Mouse (Mus musculus) B cell, adult 67 days (primary cell): Measurements from ENCODE around the gene Hist1h2bn. TPM values are rescaled to one million over a fixed set of nuclear protein-coding genes. Genes with fewer than 3 reads are reported as not detected.

Source experiments
- total RNA-seq, 2 experiments: library from RNA; stranded (reverse); gene quantifications; 4 replicates each; pipeline ENCODE4 v1.2.4; 2023

Gene Hist1h2bn
- 100 to 1,000 TPM; 110 to 111 TPM for total RNA-seq

DNA sequence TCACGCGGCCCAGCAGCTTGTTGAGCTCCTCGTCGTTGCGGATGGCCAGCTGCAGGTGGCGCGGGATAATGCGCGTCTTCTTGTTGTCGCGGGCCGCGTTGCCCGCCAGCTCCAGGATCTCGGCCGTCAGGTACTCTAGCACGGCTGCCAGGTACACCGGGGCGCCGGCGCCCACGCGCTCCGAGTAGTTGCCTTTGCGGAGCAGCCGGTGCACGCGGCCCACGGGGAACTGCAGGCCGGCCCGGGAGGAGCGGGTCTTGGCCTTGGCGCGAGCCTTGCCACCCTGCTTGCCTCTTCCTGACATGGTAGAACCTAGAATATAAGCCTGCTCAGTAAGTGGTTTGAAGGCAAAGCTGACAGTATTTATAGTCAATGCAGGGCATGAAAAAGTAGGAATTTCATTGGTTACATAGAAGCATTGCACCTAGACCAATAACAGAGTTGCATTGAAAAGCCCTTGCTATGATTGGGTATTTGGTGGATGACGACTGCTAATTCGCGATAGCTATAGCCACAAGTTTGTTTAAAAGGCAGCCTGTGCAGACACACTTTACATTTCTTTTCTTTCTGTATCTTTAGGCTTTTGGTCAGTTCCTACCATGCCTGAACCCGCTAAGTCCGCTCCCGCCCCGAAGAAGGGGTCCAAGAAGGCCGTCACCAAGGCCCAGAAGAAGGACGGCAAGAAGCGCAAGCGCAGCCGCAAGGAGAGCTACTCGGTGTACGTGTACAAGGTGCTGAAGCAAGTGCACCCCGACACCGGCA lies at the start of gene Hist1h2bn, which contains the start of gene Hist1h2ak:
Gene Hist1h2bn, plus strand, starts transcription at position 600 of the 762 bp plus-strand sequence.
Gene Hist1h2ak, minus strand, starts transcription at position 304 of the 762 bp plus-strand sequence.

DNA sequence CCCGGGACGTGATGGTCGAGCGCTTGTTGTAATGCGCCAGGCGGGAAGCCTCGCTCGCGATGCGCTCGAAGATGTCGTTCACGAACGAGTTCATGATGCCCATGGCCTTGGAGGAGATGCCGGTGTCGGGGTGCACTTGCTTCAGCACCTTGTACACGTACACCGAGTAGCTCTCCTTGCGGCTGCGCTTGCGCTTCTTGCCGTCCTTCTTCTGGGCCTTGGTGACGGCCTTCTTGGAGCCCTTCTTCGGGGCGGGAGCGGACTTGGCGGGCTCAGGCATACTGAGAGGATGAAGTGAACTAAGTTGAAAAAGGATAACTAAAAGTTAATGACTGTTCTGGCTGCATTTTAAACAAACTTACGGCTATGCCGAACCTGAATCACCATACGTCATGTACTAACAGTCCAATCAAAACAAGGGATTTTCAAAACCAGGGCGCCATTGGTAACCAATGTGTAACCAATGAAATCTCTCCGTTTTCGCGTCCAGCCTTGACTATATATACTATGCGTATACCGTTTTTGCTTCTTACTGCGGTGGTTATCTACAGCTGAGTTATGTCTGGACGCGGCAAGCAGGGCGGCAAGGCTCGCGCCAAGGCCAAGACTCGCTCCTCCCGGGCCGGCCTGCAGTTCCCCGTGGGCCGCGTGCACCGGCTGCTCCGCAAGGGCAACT lies 37.9 kb upstream of the Hist1h2bn start, which contains the start of the genes Hist1h2bl and Hist1h2ai:
Gene Hist1h2bl, minus strand, starts transcription at position 280 of the 676 bp plus-strand sequence.
Gene Hist1h2ai, plus strand, starts transcription at position 559 of the 676 bp plus-strand sequence.

DNA sequence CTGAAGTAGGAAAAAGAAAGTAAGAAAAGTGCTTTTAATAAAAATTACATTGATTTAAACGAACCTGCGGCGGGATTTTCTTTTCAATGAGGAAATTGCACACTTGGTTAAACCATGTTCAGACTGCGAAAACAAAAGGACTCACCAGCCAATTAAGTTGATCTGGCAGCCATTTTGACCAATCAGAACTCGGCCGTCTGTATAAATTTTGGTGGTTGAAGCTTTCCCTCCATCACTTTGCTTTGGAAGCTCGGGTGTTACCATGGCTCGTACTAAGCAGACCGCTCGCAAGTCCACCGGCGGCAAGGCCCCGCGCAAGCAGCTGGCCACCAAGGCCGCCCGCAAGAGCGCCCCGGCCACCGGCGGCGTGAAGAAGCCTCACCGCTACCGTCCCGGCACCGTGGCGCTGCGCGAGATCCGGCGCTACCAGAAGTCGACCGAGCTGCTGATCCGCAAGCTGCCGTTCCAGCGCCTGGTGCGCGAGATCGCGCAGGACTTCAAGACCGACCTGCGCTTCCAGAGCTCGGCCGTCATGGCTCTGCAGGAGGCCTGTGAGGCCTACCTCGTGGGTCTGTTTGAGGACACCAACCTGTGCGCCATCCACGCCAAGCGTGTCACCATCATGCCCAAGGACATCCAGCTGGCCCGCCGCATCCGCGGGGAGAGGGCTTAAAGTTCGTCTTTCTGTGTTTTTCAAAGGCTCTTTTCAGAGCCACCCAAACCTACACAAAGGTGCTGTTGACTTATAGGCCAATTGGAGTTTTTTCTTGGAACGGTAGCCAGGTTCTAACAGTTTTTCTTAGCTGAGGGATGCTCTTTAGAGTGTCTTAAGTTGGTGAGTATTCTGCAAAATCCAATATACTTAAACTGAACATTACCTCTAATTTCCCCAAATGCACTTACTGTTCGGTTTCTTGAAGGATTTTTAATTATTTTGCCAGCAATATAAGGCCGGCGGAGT lies 36.2 kb upstream of the Hist1h2bn start, which contains the start of gene Hist1h3h:
Gene Hist1h3h, plus strand, starts transcription at position 263 of the 961 bp plus-strand sequence.

DNA sequence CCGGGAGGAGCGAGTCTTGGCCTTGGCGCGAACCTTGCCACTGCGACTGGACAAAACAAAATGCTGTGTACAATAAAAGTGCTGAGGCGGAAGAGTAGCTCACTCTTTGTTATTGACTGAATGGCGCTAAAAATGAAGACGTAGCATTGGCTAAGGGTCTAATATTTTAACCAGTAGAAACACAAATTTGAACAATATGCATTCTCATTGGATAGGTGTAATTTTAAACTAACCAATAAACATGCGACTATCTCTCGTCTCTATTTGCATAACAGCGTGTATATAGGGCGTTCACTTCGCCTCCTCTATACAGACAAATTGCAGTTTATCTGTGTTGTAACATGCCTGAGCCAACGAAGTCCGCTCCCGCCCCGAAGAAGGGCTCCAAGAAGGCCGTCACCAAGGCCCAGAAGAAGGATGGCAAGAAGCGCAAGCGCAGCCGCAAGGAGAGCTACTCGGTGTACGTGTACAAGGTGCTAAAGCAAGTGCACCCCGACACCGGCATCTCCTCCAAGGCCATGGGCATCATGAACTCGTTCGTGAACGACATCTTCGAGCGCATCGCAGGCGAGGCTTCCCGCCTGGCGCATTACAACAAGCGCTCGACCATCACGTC lies 32.1 kb upstream of the Hist1h2bn start, which contains the start of gene Hist1h2bm:
Gene Hist1h2bm, plus strand, starts transcription at position 288 of the 616 bp plus-strand sequence.

DNA sequence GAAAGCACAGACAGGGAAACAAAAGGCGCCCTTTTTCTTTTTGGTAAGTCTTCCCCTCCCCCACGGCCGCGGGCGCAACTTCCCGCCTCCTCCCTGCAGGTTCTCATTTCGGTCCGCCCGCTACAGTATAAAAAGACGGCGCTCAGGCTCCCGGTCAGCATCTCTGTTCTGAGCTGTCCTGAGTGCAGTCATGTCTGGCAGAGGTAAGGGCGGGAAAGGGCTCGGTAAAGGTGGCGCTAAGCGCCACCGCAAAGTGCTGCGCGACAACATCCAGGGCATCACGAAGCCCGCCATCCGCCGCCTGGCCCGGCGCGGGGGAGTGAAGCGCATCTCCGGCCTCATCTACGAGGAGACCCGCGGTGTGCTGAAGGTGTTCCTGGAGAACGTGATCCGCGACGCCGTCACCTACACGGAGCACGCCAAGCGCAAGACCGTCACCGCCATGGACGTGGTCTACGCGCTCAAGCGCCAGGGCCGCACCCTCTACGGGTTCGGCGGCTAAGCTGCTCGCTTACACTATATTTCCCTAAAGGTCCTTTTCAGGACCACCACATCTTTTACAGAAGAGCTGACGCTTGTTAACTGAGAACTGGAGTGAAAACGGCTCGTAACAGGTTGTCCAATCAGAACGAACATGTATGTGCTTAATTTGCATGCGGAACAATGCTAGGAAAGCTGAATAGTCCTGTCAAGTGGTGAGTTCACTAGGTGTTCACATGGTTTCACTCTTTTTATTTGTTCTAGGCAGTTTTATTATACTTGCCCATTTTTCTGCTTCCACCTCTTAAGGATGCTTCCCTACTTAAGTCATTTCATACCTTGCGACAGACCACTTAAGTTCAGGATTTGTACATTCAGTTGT lies 18.8 kb upstream of the Hist1h2bn start, which contains the start of gene Hist1h4j:
Gene Hist1h4j, plus strand, starts transcription at position 159 of the 862 bp plus-strand sequence.

DNA sequence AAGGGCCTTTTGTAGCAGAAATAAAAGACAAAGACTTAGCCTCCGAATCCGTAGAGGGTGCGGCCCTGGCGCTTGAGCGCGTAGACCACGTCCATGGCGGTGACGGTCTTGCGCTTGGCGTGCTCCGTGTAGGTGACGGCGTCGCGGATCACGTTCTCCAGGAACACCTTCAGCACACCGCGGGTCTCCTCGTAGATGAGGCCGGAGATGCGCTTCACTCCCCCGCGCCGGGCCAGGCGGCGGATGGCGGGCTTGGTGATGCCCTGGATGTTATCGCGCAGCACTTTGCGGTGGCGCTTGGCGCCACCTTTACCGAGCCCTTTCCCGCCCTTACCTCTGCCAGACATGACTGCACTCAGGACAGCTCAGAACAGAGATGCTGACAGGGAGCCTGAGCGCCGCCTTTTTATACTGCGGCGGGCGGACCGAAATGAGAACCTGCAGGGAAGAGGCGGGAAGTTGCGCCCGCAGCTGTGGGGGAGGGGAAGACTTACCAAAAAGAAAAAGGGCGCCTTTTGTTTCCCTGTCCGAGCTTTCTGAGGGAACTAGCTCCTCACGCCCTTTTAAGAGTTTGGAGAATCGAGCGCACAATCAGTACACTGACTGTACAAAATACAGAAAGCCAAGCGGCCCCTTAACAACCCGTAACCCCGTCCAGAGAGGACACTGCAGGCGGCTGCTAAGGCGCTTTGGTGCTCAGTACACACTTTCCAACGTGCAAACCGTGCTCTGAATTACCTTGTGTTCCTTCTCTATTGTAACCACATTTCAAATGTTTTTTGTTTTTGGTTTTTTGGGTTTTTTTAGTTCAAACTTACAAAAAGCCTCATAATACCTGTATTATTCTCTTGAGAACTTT lies 3.5 kb upstream of the Hist1h2bn start, which contains the start of gene Hist1h4k:
Gene Hist1h4k, minus strand, starts transcription at position 347 of the 859 bp plus-strand sequence.

DNA sequence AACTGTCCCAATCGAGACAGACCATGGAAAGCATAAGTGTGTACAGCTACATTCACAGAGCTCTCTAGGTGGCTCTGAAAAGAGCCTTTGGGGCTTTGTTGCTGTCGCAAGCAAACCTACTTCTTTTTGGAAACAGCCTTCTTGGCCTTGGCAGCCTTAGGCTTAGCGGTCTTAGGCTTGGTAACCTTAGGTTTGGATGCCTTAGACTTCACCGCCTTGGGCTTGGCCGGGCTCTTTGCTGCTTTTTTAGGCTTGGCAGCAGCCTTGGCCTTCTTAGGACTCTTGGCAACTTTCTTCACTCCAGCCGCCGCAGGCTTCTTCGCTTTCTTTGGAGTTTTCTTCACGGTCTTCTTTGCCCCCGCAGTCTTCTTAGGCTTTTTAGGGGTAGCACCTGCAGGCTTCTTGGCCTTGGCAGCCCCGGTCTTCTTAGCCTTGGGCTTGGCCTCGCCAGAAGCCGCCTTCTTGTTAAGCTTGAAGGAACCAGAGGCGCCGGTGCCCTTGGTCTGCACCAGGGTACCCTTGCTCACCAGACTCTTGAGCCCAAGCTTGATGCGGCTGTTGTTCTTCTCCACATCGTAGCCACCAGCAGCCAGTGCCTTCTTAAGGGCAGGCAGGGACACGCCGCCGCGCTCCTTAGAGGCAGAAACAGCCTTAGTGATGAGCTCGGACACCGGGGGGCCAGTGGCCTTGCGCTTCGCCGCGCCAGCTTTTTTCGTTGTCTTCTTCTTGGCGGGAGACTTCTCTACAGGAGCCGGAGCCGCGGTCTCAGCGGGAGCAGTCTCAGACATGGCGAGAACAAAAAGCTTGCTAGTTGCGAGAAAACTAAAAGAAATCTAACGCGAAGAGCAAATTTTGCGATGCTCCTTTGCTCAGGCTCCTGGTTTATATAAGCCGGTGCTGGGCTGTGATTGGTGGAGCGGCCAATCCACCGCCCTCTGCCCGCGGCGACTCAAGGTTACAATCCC lies 26.1 kb downstream of the Hist1h2bn start, which contains the start of gene Hist1h1b:
Gene Hist1h1b, minus strand, starts transcription at position 859 of the 965 bp plus-strand sequence.

DNA sequence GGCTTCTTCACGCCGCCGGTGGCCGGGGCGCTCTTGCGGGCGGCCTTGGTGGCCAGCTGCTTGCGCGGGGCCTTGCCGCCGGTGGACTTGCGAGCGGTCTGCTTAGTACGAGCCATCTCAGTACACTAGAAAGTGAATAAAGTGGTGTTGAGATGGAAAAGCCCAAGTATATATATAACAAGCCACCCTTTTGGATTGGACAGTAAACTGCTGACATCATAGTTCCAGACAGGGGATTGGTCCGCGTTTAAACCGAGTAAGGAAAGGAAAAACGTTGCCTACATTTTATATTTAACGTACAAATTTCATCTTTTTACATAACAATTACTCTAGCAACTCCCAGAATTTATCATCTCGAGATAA lies 29.3 kb downstream of the Hist1h2bn start, which contains the start of gene Hist1h3i:
Gene Hist1h3i, minus strand, starts transcription at position 116 of the 363 bp plus-strand sequence.

DNA sequence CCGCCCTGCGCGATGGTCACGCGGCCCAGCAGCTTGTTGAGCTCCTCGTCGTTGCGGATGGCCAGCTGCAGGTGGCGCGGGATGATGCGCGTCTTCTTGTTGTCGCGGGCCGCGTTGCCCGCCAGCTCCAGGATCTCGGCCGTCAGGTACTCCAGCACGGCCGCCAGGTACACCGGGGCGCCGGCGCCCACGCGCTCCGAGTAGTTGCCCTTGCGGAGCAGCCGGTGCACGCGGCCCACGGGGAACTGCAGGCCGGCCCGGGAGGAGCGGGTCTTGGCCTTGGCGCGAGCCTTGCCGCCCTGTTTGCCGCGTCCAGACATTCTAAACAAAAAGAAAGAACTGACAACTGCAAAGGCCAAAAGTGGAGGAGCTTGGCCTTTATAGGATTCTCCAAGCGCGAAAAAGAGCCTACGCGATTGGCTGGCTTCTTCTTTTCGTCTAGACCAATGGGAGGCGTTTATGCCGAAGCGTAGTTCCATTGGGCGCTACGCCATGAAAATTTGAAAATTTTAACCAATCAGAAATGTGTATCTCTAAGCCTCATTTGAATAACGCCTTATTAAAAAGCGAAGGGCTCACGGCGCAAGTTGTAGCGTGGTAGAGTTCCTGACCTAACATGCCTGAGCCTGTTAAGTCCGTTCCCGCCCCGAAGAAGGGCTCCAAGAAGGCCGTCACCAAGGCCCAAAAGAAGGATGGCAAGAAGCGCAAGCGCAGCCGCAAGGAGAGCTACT lies 33.1 kb downstream of the Hist1h2bn start, which contains the start of the genes Hist1h2an and Hist1h2bp:
Gene Hist1h2an, minus strand, starts transcription at position 320 of the 731 bp plus-strand sequence.
Gene Hist1h2bp, plus strand, starts transcription at position 563 of the 731 bp plus-strand sequence.

Other genes starting within 250 kb of the Hist1h2bn start
- 10 to 100 TPM; 12.2 to 23.2 TPM for gene Zkscan8, start 223.0 kb upstream of the Hist1h2bn start, total RNA-seq
- gene Olfr1366, start 211.3 kb upstream of the Hist1h2bn start, total RNA-seq = not detected
- not detected for gene Olfr1535, start 194.2 kb upstream of the Hist1h2bn start, total RNA-seq
- gene Olfr1364, start 172.4 kb upstream of the Hist1h2bn start, total RNA-seq = not detected
- not detected for gene Olfr1362, start 140.1 kb upstream of the Hist1h2bn start, total RNA-seq
- gene Olfr11, start 111.6 kb upstream of the Hist1h2bn start, total RNA-seq = not detected
- gene Olfr1361, start 90.7 kb upstream of the Hist1h2bn start, total RNA-seq = not detected
- gene Olfr1360, start 76.7 kb upstream of the Hist1h2bn start, total RNA-seq = not detected
- not detected for gene Olfr1359, start 56.0 kb upstream of the Hist1h2bn start, total RNA-seq
- gene Hist1h2bl, start 38.0 kb upstream of the Hist1h2bn start, total RNA-seq = 100 to 1,000 TPM; 101 to 113 TPM
- 100 to 1,000 TPM; 114 to 126 TPM for gene Hist1h2ai, start 37.7 kb upstream of the Hist1h2bn start, total RNA-seq
- 100 to 1,000 TPM; 156 to 168 TPM for gene Hist1h3h, start 36.5 kb upstream of the Hist1h2bn start, total RNA-seq
- 10 to 100 TPM in 1 of 2 experiments, 1 to 10 TPM in 1; 7.6 to 10.7 TPM for gene Hist1h2bm, start 32.1 kb upstream of the Hist1h2bn start, total RNA-seq
- 10 to 100 TPM; 18.4 to 18.5 TPM for gene Hist1h4j, start 19.1 kb upstream of the Hist1h2bn start, total RNA-seq
- gene Hist1h4k, start 3.6 kb upstream of the Hist1h2bn start, total RNA-seq = 100 to 1,000 TPM; 328 to 393 TPM
- 10 to 100 TPM; 44.3 to 63.1 TPM for gene Hist1h2ak, start 296 bp upstream of the Hist1h2bn start, total RNA-seq
- gene Hist1h1b, start 26.5 kb downstream of the Hist1h2bn start, total RNA-seq = 10 to 100 TPM; 75.2 to 83.5 TPM
- gene Hist1h3i, start 29.2 kb downstream of the Hist1h2bn start, total RNA-seq = 100 to 1,000 TPM; 223 to 298 TPM
- gene Hist1h2an, start 33.1 kb downstream of the Hist1h2bn start, total RNA-seq = 10 to 100 TPM; 41.7 to 54.0 TPM
- 10 to 100 TPM; 52.4 to 61.6 TPM for gene Hist1h2bp, start 33.3 kb downstream of the Hist1h2bn start, total RNA-seq
- gene Hist1h2bq, start 56.1 kb downstream of the Hist1h2bn start, total RNA-seq = 100 to 1,000 TPM; 251 to 269 TPM
- 100 to 1,000 TPM; 319 to 332 TPM for gene Hist1h2ao, start 56.3 kb downstream of the Hist1h2bn start, total RNA-seq
- gene Hist1h4m, start 57.6 kb downstream of the Hist1h2bn start, total RNA-seq = 100 to 1,000 TPM; 475 to 486 TPM
- 100 to 1,000 TPM in 1 of 2 experiments, 10 to 100 TPM in 1; 62.8 to 128 TPM for gene Hist1h4n, start 78.1 kb downstream of the Hist1h2bn start, total RNA-seq
- gene Hist1h2ap, start 79.4 kb downstream of the Hist1h2bn start, total RNA-seq = 10 to 100 TPM; 73.3 to 83.2 TPM
- 100 to 1,000 TPM; 244 to 262 TPM for gene Hist1h2br, start 79.6 kb downstream of the Hist1h2bn start, total RNA-seq
- gene Zfp184, start 191.0 kb downstream of the Hist1h2bn start, total RNA-seq = 1 to 10 TPM; 1.5 to 2.3 TPM
- not detected for gene Pom121l2, start 227.1 kb downstream of the Hist1h2bn start, total RNA-seq